Mouse (Mus musculus) cortical plate, adult 2 months (tissue): ENCODE data around the gene Prdm8. TPM values are rescaled to one million over a fixed set of nuclear protein-coding genes. Genes with fewer than 3 reads are reported as not detected.

Experiments used
- H3K27ac ChIP-seq: fragments of 200-500 bp; 2 replicates; pipeline ENCODE4 v1.5.1; 2012; ENCODE audit warnings: low read length, control low read depth, inconsistent platforms; ENCODE audit not compliant: insufficient read depth
- H3K4me1 ChIP-seq: fragments of 200-500 bp; 2 replicates; pipeline ENCODE4 v1.6.1; 2011; ENCODE audit warnings: low read length; ENCODE audit not compliant: control insufficient read depth, insufficient read depth
- H3K4me3 ChIP-seq: fragments of 200-500 bp; 2 replicates; pipeline ENCODE4 v1.5.1; 2011; ENCODE audit warnings: mild to moderate bottlenecking, low read length, control low read depth; ENCODE audit not compliant: insufficient read depth
- CTCF ChIP-seq: fragments of 200-500 bp; IDR thresholded peaks from 2 replicates; pipeline ENCODE4 v1.5.1; 2011; ENCODE audit warnings: mild to moderate bottlenecking, control low read depth, low read length; ENCODE audit not compliant: insufficient read depth; ENCODE audit errors: extremely low read depth
- POLR2A ChIP-seq: fragments of 200-500 bp; IDR thresholded peaks from 2 replicates; pipeline ENCODE4 v1.6.1; 2011; ENCODE audit warnings: mild to moderate bottlenecking, low read length, control low read depth; ENCODE audit not compliant: insufficient read depth; ENCODE audit errors: extremely low read depth
- polyA plus RNA-seq: library from polyadenylated mRNA; depleted of rRNA; stranded (reverse); fragments of >200 nt; gene quantifications from 2 replicates; pipeline ENCODE4 v1.2.3, GENCODE M21; 2012

Gene Prdm8
- polyA plus RNA-seq, 1 experiment: 19.9 TPM

DNA sequence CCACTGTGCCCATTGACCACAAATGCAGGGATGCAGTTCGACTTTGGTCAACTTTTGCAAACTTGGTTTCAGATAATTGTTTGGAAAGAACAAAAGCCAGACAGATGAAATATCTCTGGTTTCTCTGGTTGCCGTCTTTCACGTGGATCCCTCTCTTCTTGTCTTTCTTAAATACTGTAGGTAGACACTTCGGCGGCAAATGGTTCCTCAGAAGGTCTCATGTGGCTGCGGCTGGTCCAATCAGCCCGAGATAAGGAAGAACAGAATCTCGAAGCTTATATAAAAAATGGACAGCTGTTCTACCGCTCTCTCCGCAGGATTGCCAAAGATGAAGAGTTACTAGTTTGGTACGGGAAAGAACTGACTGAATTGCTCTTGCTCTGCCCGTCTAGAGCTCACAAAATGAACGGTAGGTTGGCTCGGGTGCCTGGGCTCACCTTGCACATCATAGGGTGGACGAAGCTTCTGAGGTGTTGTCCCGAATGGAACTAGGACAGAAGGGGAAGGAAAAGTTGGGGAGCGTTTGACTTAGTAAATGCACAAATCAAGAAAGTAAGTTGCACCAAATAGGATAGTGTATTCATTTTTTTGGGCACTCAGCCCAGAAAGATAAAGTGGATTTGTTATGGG lies 17.4 kb downstream of the Prdm8 start:
- TF ChIP-seq POLR2A (no peak), CTCF (no peak)
- Histone ChIP-seq H3K27ac (no peak overlapping the region), H3K4me1 (no peaks in the 10 kb centered on the region; the same call in 1 of the 2 replicates), H3K4me3 (peak overlapping the region; percentile 36)

DNA sequence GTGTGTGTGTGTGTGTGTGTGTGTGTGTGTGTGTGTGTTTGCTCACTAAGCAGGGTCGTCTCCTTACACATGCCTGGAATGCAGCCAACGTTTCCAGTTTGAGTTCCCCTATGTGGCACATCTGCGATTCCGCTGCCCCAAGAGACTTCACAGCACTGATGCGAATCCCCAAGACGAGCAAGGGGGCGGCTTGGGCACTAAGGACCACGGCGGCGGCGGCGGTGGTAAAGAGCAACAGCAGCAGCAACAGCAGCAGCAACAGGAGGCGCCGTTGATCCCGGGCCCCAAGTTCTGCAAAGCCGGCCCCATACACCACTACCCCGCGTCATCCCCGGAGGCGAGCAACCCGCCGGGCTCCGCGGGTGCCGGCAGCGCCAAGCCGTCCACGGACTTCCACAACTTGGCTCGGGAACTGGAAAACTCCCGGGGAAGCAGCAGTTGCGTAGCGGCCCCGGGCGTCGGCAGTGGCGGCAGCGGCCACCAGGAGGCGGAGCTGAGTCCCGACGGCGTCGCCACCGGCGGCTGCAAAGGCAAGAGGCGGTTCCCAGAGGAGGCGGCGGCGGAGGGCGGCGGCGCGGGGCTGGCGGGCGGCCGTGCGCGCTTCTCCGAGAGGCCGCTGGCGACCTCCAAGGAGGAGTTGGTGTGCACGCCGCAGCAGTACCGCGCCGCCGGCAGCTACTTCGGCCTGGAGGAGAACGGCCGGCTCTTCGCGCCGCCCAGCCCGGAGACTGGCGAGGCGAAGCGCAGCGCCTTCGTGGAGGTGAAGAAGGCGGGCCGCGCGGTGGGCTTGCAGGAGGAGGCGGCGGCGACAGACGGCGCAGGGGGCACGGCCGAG lies 18.2 kb downstream of the Prdm8 start:
- peak; percentile 30; the same call in 1 of the 2 replicates for TF ChIP-seq CTCF
- TF ChIP-seq POLR2A: no peak
- H3K27ac ChIP-seq: 0 out of 2 replicates have a peak overlapping the region, but pooled peaks have one; percentile 60
- peak overlapping the region; percentile 36 for H3K4me3 ChIP-seq
- no peaks in the 10 kb centered on the region; the same call in 1 of the 2 replicates for H3K4me1 ChIP-seq

- H3K4me3 ChIP-seq: peak overlapping the region; percentile 36
- 0 out of 2 replicates have a peak overlapping the region, but pooled peaks have one; percentile 60 for H3K27ac ChIP-seq
- no peaks in the 10 kb centered on the region; the same call in 1 of the 2 replicates for H3K4me1 ChIP-seq
- no peak for TF ChIP-seq POLR2A
- TF ChIP-seq CTCF: no peak
Observed at GRCm38 (mm10) chr5:98185806-98186751, 19.1 kb downstream of the Prdm8 start.

DNA sequence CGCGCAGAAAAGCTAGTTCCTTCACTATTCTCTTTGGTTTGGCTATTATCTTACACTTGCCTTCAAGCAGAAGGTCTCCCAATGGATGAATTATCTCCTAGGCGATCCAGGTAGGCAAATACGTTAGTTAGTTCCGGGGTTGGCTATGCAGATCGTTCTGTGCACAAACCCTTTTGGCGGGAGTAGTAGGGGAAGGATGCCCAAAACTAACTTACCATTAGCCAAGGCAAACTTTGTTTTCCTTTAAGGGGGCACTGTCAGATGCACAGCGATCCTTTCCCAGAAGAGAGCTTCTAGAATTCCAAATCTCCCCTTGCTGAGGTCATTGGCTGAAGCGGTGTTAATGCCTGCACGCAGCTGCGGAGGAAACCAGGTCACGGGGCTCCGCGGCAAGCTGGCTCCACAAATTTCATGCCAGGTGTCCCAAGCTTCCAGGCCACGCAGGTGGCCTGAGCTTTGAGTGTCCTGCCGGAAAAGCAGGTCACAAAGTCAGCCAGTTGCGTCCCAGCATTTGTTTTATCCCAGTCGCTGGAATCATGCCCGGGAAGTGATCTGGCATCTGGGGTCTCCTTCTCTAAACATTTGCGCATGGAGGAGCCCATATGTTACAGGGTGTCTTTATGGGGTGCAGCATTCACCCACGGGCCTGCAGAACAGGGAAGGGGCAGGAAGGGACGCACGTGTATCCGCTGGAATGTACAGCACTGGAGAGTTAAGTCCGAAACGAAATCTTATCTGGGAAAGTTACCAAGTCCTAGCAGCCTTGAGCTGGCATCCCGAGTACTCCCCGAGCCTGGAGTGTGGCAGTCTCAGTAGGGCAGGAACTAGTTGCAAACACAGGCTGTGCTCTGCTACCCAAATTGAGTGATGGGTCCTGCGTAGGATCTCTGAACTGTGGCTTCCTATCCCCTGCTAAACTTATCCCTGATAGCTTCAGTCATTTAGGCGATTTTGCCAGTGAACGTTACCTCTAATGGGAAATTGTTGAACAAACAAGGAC lies 22.5 kb downstream of the Prdm8 start:
- H3K4me3 ChIP-seq: 0 out of 2 replicates have a peak overlapping the region, but pooled peaks have one; percentile 5

GRCm38 (mm10) chr5:98192295-98192983 lies 25.4 kb downstream of the Prdm8 start:
- H3K4me1 ChIP-seq: no peaks in the 10 kb centered on the region
- no peak overlapping the region for H3K4me3 ChIP-seq
- no peak overlapping the region for H3K27ac ChIP-seq
- TF ChIP-seq POLR2A (no peak), CTCF (no peak)

More for the DNA sequence above, 22.5 kb downstream of the Prdm8 start:
- H3K4me1 ChIP-seq: no peaks in the 10 kb centered on the region; the same call in 1 of the 2 replicates
- no peak overlapping the region for H3K27ac ChIP-seq
- TF ChIP-seq POLR2A (no peak), CTCF (no peak)

DNA sequence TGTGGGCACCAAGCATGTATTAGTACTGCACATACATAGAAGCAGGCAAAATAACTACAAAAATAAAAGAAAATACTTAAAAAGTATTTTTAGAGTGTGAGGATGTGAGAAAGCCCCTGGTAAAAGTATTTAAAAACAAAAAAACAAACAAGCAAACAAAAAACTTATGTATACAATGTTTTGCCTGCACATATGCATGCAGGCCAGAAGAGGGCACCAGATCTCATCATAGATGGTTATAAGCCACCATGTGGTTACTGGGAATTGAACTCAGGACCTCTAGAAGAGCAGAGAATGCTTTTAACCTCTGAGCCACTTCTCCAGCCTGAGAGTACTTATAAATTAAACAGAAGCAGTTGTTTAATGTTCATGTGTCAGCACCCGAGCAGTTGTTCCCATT lies 28.0 kb downstream of the Prdm8 start:
- no peak overlapping the region for H3K27ac ChIP-seq

GRCm38 (mm10) chr5:98198412-98199218 lies 31.6 kb downstream of the Prdm8 start:
- TF ChIP-seq CTCF (0 out of 2 replicates have a peak, but pooled peaks have one; percentile 24), POLR2A (no peak)
- no peaks in the 10 kb centered on the region for H3K4me1 ChIP-seq
- H3K27ac ChIP-seq: no peak overlapping the region
- no peak overlapping the region for H3K4me3 ChIP-seq

More for the DNA sequence above, 28.0 kb downstream of the Prdm8 start:
- TF ChIP-seq CTCF: no peak
- Histone ChIP-seq H3K4me3 (no peak overlapping the region), H3K4me1 (no peaks in the 10 kb centered on the region)

- Histone ChIP-seq H3K27ac (no peak overlapping the region), H3K4me3 (no peak overlapping the region), H3K4me1 (no peaks in the 10 kb centered on the region)
- no peak for TF ChIP-seq CTCF
- no peak for TF ChIP-seq POLR2A
Observed at GRCm38 (mm10) chr5:98199219-98199552, 32.2 kb downstream of the Prdm8 start.
